Mouse (Mus musculus) inflammation-experienced regulatory T-cells, adult 16 weeks (primary cell): Measurements from ENCODE around the gene Arhgap19. TPM values are rescaled to one million over a fixed set of nuclear protein-coding genes. Genes with fewer than 3 reads are reported as not detected.

Experiments used
- polyA plus RNA-seq: library from polyadenylated mRNA; unstranded; fragments of 100-300 nt; shearing (Covaris generic); gene quantifications from one replicate; pipeline ENCODE4 v1.2.1, GENCODE M21; 2017

The Arhgap19 gene
- polyA plus RNA-seq, result 4.9 TPM

GRCm38 (mm10) chr19:41801742-41802369 is at the start of gene Arhgap19:
Gene Arhgap19 (minus strand): TSS chr19:41802047.

GRCm38 (mm10) chr19:41847992-41848851 is 46.4 kb upstream of the Arhgap19 start, which contains the start of gene Frat2:
Gene Frat2 (minus strand): TSS chr19:41848132.

GRCm38 (mm10) chr19:41829381-41830105 is 27.7 kb upstream of the Arhgap19 start, which contains the start of gene Frat1:
Gene Frat1 (plus strand): TSS chr19:41829970.

GRCm38 (mm10) chr19:41743396-41743795 is 58.5 kb downstream of the Arhgap19 start, which contains the start of gene Slit1:
Gene Slit1 (minus strand): TSS chr19:41743665.

Other genes starting within 250 kb of the Arhgap19 start
- 5.3 TPM for gene Gm340, start 219.7 kb downstream of the Arhgap19 start, polyA plus RNA-seq
- gene Slit1, start 58.4 kb downstream of the Arhgap19 start, polyA plus RNA-seq, result not detected
- gene Frat1, start 27.9 kb upstream of the Arhgap19 start, polyA plus RNA-seq, result 1.5 TPM
- 1.0 TPM for gene Frat2, start 46.1 kb upstream of the Arhgap19 start, polyA plus RNA-seq
- 25.8 TPM for gene Rrp12, start 94.1 kb upstream of the Arhgap19 start, polyA plus RNA-seq
- 159 TPM for gene Pgam1, start 109.9 kb upstream of the Arhgap19 start, polyA plus RNA-seq
- 91.1 TPM for gene Exosc1, start 131.4 kb upstream of the Arhgap19 start, polyA plus RNA-seq
- gene Zdhhc16, start 131.4 kb upstream of the Arhgap19 start, polyA plus RNA-seq, result 88.9 TPM
- 88.1 TPM for gene Mms19, start 179.1 kb upstream of the Arhgap19 start, polyA plus RNA-seq
- gene Ubtd1, start 179.7 kb upstream of the Arhgap19 start, polyA plus RNA-seq, result 7.1 TPM
- gene Ankrd2, start 234.0 kb upstream of the Arhgap19 start, polyA plus RNA-seq, result not detected
- not detected for gene Hoga1, start 243.6 kb upstream of the Arhgap19 start, polyA plus RNA-seq